Mouse (Mus musculus) hematopoietic stem cell, adult 5-6 weeks (primary cell): ENCODE data around the gene Rhob. TPM values are rescaled to one million over a fixed set of nuclear protein-coding genes. Genes with fewer than 3 reads are reported as not detected.
A peak's percentile ranks its signal among the peaks of the same experiment; 100 is the strongest.

Experiments
- ATAC-seq, 2 experiments: fragments of 125-278 bp in 1 of 2; replicated peaks in 1 of 2; 2 replicates each; pipeline ENCODE4 v1.8.0; 2016 to 2017; ENCODE audit warnings: inconsistent platforms in 2 of 2, mild to moderate bottlenecking in 2 of 2, moderate number of reproducible peaks in 2 of 2, low read depth in 1 of 2, moderate TSS enrichment in 1 of 2; ENCODE audit not compliant: low FRiP score in 2 of 2, poor library complexity in 2 of 2, severe bottlenecking in 2 of 2, insufficient read depth in 1 of 2, low TSS enrichment in 1 of 2
- total RNA-seq: library from RNA; stranded (forward); fragments of 172-1452, 232-1000 nt; gene quantifications from 2 replicates; pipeline ENCODE4 v1.2.3, GENCODE M21; 2017

The Rhob gene
- total RNA-seq, 1 experiment from 2014 or later, result 68.6 TPM

DNA sequence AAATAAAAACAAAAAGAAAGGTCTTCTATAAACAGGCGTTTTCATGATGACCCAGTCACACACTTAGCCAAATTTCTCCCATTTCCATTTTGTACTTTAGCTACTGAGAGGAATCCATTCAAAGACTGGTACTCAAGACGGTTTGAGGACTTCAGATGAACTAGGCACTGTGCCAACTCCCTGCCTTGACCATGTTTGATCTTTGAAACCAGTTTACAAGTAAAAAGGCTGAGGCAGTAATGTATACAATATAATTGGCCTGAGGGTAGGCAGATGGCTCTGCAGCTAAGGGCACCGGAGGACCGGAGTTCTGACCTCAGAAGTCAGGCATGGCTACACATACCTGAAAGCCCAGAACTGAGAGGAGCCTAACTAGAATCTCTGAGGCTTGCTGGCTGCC is 10.7 kb downstream of the Rhob start:
- no peak for ATAC-seq

DNA sequence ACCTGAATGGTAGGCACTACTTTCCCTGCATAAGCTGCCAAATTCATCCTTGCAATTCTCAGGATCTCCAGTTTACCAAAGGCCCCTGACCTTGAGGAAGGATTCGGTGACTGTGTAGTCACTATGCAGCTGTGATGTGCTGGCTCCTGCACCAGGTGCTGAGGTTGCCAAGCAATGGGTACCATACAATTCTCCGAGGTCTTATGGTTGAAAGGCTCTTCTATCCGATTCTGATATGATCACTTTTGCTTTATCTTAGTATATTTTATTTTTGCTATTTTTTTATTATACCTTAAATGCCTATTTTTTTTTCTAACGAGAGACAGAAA is 11.2 kb downstream of the Rhob start:
- no peak for ATAC-seq

- peak; percentile 39 to 42; a peak in 3 of 4 replicates for ATAC-seq
Observed at GRCm38 (mm10) chr12:8487959-8488651, 11.7 kb downstream of the Rhob start.

GRCm38 (mm10) chr12:8487281-8487680 is 12.5 kb downstream of the Rhob start:
- ATAC-seq, result no peak

DNA sequence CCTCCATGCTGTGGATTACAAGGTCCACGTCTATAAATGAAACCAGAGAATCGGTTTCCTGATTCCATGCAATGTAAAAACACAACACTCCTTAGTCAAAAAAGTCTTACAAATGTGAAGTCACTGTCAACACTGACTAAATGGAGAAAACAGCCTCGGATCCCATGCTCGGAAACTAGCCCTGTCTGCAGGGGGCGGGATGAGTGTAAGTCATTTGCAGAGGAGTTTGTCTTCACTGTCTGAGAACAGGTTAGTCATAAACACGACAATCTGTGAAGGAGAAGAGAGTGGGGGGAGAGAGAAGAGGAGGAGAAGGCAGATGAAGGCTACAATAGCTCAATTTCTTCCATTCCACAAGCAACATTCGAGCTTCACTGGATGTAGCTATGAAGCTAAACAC is 14.6 kb downstream of the Rhob start:
- ATAC-seq, result no peak

GRCm38 (mm10) chr12:8482169-8482568 is 17.6 kb downstream of the Rhob start:
- ATAC-seq, result peak; percentile 62 to 86; a peak in 3 of 4 replicates

DNA sequence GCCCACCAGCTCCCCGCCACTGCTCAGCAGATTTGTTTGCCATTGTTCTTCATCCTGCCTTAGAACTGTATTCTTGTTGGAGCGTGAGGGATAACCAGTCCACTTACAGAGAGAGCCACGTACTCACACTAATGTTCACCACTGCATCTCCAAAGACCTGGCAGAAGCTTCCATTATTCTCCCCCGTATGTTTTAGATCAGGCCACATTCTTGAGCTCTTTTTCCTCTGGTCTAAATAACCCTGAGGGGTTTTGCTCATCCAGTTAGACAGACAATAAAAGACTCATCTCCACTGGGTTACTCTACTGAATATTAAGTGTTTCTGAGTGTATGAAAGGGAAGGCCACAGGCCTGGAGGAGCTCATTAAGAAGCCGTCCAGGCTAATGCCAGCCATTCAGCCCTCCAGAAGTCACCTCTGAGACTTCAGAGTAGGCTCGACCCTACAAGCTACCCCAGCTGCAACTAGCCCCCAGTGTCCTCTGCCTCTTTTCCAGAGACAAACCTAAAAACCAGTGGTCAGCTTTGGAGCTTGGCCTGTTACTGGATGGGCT is 24.9 kb downstream of the Rhob start:
- ATAC-seq, result no peak

- peak; percentile 97 to 98 for ATAC-seq
Observed at GRCm38 (mm10) chr12:8472591-8473358, 27.0 kb downstream of the Rhob start.

- ATAC-seq, result no peak
Observed at GRCm38 (mm10) chr12:8472051-8472450, 27.8 kb downstream of the Rhob start.

- ATAC-seq, result no peak
Observed at GRCm38 (mm10) chr12:8470962-8471361, 28.8 kb downstream of the Rhob start.

DNA sequence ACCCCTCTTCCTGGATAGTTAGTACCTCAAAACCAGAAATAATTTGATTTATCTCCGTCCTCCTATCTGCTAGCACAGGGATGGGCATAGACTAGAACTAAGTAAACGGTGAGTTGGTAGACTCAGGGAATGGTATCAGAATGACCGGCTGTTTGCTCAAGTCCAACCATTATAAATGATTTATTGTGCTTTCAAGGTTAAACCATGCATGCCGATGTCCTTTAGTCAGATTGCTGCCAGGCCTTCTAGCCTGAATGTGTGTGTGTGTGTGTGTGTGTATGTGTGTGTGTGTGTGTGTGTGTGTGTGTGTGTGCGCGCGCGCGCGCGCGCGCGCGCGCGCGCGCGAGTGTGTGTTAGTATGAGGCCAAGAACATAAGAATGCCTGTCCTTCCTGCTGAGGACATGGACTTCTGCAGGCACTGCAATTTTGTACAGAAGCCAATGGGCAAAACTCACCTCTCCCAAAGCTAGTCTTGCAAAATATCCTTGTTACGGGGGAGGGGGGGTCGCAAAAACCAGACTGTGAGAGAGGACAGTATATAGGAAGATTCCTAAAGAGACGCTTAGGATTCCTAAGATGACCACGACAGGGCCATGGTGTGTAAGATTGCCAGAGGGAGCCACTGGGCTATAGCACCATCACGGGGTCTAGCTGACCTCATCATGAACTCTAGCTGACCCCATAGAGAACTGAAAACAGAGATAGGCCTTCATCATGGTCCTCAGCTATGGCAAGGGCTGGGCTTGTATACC is 29.9 kb downstream of the Rhob start:
- no peak for ATAC-seq

DNA sequence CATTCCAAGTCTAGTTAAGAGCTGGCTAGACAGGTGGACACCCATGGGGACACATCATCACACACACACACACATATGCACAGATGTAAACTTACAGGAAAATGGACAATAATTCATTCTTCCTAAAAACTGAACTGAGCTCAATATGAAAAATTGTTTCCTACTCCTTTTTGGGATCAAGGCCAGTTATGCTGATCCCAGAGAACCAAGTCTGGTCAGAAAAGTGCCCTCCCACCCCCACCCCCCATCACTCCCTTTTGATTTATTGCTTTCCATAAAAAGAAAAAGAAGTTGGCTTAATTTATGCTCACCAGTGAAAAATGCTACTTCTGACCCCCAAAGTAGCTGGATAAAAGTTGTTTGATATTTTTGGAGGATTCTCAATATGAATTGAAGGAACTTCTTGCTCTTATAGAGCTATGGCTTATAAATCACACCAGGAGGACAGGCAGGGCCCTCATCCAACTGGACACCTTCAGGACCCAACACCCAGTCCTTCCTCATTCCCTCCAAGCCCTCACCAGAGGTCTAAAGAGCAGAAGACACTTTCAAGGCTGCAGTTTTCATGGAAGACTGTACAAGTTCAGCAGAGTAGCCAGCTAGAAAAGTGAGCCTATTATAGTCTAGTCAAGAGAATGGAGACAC is 31.5 kb downstream of the Rhob start:
- ATAC-seq, result no peak

GRCm38 (mm10) chr12:8467029-8467924 is 32.5 kb downstream of the Rhob start:
- ATAC-seq, result peak; percentile 58 to 66; a peak in 3 of 4 replicates

GRCm38 (mm10) chr12:8465680-8466079 is 34.1 kb downstream of the Rhob start:
- ATAC-seq, result no peak

DNA sequence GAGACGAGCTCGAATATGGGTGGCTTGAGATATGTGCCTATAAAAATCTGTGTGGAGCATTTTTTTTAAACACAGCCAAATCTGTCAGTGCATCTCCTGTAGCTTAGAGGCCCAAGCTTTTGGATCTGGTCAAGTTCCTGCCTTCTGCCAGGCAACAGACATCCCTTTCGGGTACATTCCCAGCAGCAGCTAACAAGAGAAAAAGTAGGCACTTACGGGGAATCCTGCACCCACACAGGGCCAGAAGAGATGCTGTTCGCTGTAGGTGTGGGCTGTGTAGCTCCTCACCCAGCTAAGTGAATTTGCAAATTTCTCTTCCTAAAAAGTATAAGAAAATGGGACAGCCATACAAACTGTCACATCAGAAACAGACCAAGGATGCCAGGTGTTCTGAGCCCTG is 34.8 kb downstream of the Rhob start:
- ATAC-seq, result no peak

DNA sequence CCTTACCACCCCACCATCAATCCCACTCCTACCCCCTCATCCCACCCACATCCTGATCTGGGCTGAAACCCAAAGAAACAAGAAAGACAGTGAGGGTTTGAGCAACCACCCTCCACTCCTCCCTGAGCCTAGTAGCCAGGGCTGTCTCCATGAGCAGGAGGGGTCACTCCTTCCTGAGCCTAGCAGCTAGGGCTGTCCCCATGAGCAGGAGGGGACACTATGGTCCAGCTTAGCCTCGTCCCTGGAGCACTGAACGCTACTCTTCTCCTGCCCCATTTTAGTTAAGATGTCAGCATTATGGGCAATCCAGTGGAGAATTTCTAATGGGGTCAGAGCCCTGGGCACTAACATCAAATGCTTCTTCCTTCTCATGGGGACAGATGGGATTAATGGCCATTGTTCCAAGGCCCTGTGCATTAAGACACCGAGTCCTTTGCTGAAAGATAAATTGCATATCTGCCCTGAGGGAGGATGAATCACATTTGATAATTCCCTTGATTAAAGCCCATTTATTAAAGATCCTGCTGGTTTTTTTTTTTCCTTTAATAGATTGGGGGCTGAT is 36.1 kb downstream of the Rhob start:
- no peak for ATAC-seq
